Mouse (Mus musculus) heart, adult 2 months (tissue): ENCODE measurements around the gene Lrrc8b.

Experiments
- CTCF ChIP-seq: fragments of 200-600 bp; IDR thresholded peaks from 2 replicates; pipeline ENCODE4 v1.8.1; 2022; ENCODE audit warnings: antibody characterized with exemption, mild to moderate bottlenecking, moderate library complexity
- POLR2A ChIP-seq: fragments of 200-500 bp; IDR thresholded peaks from 2 replicates; pipeline ENCODE4 v1.6.1; 2011; ENCODE audit warnings: mild to moderate bottlenecking, low read depth, low read length, control low read depth; ENCODE audit not compliant: insufficient read depth

- no peak for TF ChIP-seq POLR2A
- no peak for TF ChIP-seq CTCF
Observed at GRCm38 (mm10) chr5:105518626-105519095, 103.1 kb downstream of the Lrrc8b start.
